Mouse (Mus musculus) MEL (cell line): ENCODE measurements at regions not wholly inside any gene's neighbourhood (a gene's known extent, or its start where the extent isn't known, plus 50 kb on each side); places are given as distances from the start of the nearest gene placed in this dataset.

Experiments
- CTCF ChIP-seq, 3 experiments: IDR thresholded peaks in 2 of 3; conservative IDR thresholded peaks in 1 of 3; 2 replicates each; pipeline ENCODE4 v1.5.1; 2011 to 2012; ENCODE audit warnings: low read length in 3 of 3, low read depth in 2 of 3, mild to moderate bottlenecking in 2 of 3, improper control_type of control experiment in 1 of 3, inconsistent platforms in 1 of 3, mixed read lengths in 1 of 3, moderate library complexity in 1 of 3; ENCODE audit not compliant: control insufficient read depth in 1 of 3, insufficient read depth in 1 of 3, poor library complexity in 1 of 3, severe bottlenecking in 1 of 3
- EP300 ChIP-seq, 2 experiments: IDR thresholded peaks; 2 replicates each; pipeline ENCODE4 v1.6.1; 2011; ENCODE audit warnings: improper control_type of control experiment in 2 of 2, low read length in 2 of 2, low read depth in 1 of 2, mild to moderate bottlenecking in 1 of 2
- POLR2A ChIP-seq, 2 experiments: IDR thresholded peaks; 2 replicates each; pipeline ENCODE4 v1.6.1; 2011 to 2012; ENCODE audit warnings: low read length in 2 of 2, mild to moderate bottlenecking in 2 of 2, control low read depth in 1 of 2, improper control_type of control experiment in 1 of 2, low read depth in 1 of 2, moderate library complexity in 1 of 2; ENCODE audit not compliant: control insufficient read depth in 1 of 2, insufficient read depth in 1 of 2, poor library complexity in 1 of 2
- POLR2AphosphoS2 ChIP-seq: IDR thresholded peaks from 2 replicates; pipeline ENCODE4 v1.6.1; 2011; ENCODE audit warnings: low read length, improper control_type of control experiment
- USF1 ChIP-seq: IDR thresholded peaks from 2 replicates; pipeline ENCODE4 v1.6.1; 2014; ENCODE audit warnings: low read depth, mild to moderate bottlenecking, inconsistent platforms, low read length, improper control_type of control experiment, moderate library complexity
- ZC3H11A ChIP-seq: IDR thresholded peaks from 2 replicates; pipeline ENCODE4 v1.6.1; 2012; ENCODE audit warnings: low read depth, mild to moderate bottlenecking, inconsistent platforms, low read length, improper control_type of control experiment
- ZNF384 ChIP-seq: IDR thresholded peaks from 2 replicates; pipeline ENCODE4 v1.6.1; 2012; ENCODE audit warnings: low read depth, mild to moderate bottlenecking, inconsistent platforms, low read length, improper control_type of control experiment

DNA sequence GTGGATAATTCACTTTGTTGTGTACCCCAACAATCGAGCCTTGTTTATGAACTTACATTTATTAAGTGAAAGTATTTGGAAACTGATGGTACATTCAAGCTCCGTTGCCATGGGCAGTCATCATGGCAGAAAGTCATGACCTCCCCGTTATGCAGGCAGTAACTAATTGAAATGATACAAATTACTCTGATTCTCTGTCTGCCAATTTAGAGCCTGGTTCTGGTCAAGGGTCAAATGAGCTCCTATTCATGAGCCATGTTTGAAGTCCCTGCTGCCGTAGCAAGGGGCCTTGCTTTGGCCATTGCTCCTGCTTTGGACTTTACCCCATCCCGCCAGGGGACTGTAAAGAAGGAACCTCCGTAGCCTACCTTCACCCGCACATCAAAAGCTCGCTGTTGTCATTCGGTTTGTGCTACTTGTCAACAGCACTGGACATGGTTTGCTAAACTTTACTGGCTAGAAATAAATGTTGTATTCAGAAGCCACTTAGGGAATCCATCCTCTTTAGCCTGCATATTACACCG is 152.8 kb upstream of the Foxd3 start:
- TF ChIP-seq EP300 (IDR thresholded peaks at IDR 0.05; ENCODE audit: low read depth in 1 of 2, low read length in 2 of 2) (no peak), ZC3H11A (no peak), POLR2A (IDR thresholded peaks at IDR 0.05; ENCODE audit: control insufficient read depth in 1 of 2, insufficient read depth in 1 of 2, low read depth in 1 of 2, low read length in 2 of 2, poor library complexity in 1 of 2) (no peak), USF1 (no peak), POLR2AphosphoS2 (no peak), CTCF (IDR thresholded peaks at IDR 0.05 in 2 of 3, conservative IDR thresholded peaks at IDR 0.05 in 1 of 3; ENCODE audit: control insufficient read depth in 1 of 3, insufficient read depth in 1 of 3, low read depth in 2 of 3, low read length in 3 of 3, poor library complexity in 1 of 3, severe bottlenecking in 1 of 3) (no peak), ZNF384 (no peak)
